Mouse (Mus musculus) lung, postnatal 36 days (tissue): ENCODE measurements around the gene Lcp2.

ENCODE experiments used
- DNase-seq: peaks from one replicate; pipeline ENCODE4 v3.0.0; 2022; ENCODE audit warnings: mixed read lengths

Gene Lcp2

GRCm38 (mm10) chr11:34048375-34049124 lies 1.8 kb downstream of the Lcp2 start:
- peak; percentile 34 for DNase-seq

- DNase-seq = no peak
These were observed 2.3 kb downstream of the Lcp2 start for GRCm38 (mm10) chr11:34049125-34049379.

- DNase-seq = no peak
These were observed 3.3 kb downstream of the Lcp2 start for GRCm38 (mm10) chr11:34050063-34050462.

- no peak for DNase-seq
These were observed 3.9 kb downstream of the Lcp2 start for GRCm38 (mm10) chr11:34050643-34051042.

GRCm38 (mm10) chr11:34053031-34053818 lies 6.5 kb downstream of the Lcp2 start:
- DNase-seq = no peak

GRCm38 (mm10) chr11:34054031-34054727 lies 7.5 kb downstream of the Lcp2 start:
- no peak for DNase-seq

- no peak for DNase-seq
These were observed 10.0 kb downstream of the Lcp2 start for GRCm38 (mm10) chr11:34056715-34057114.

GRCm38 (mm10) chr11:34058332-34058731 lies 11.6 kb downstream of the Lcp2 start:
- no peak for DNase-seq

GRCm38 (mm10) chr11:34058960-34059359 lies 12.2 kb downstream of the Lcp2 start:
- DNase-seq = no peak

GRCm38 (mm10) chr11:34061740-34062139 lies 15.0 kb downstream of the Lcp2 start:
- no peak for DNase-seq

- DNase-seq = no peak
These were observed 16.5 kb downstream of the Lcp2 start for GRCm38 (mm10) chr11:34063257-34063656.

- peak; percentile 34 for DNase-seq
These were observed 17.2 kb downstream of the Lcp2 start for GRCm38 (mm10) chr11:34063702-34064485.

GRCm38 (mm10) chr11:34070596-34070995 lies 23.9 kb downstream of the Lcp2 start:
- DNase-seq = no peak

- peak; percentile 52 for DNase-seq
These were observed 25.6 kb downstream of the Lcp2 start for GRCm38 (mm10) chr11:34072309-34072708.

GRCm38 (mm10) chr11:34073776-34074175 lies 27.1 kb downstream of the Lcp2 start:
- peak; percentile 62 for DNase-seq

- DNase-seq = no peak
These were observed 31.1 kb downstream of the Lcp2 start for GRCm38 (mm10) chr11:34077870-34078269.

GRCm38 (mm10) chr11:34078581-34078980 lies 31.9 kb downstream of the Lcp2 start:
- no peak for DNase-seq

GRCm38 (mm10) chr11:34079542-34080464 lies 33.1 kb downstream of the Lcp2 start:
- peak; percentile 5 for DNase-seq

- no peak for DNase-seq
These were observed 37.1 kb downstream of the Lcp2 start for GRCm38 (mm10) chr11:34083795-34084194.

GRCm38 (mm10) chr11:34084639-34085038 lies 37.9 kb downstream of the Lcp2 start:
- DNase-seq = no peak

- DNase-seq = no peak
These were observed 39.5 kb downstream of the Lcp2 start for GRCm38 (mm10) chr11:34086164-34086751.
